Mouse (Mus musculus) olfactory bulb, adult 2 months (tissue): ENCODE data around the gene Olfr1424. TPM values are rescaled to one million over a fixed set of nuclear protein-coding genes. Genes with fewer than 3 reads are reported as not detected.

Experiments
- H3K27ac ChIP-seq: fragments of 200-500 bp; 2 replicates; pipeline ENCODE4 v1.5.1; 2012; ENCODE audit warnings: low read depth, low read length; ENCODE audit not compliant: insufficient read depth
- H3K4me1 ChIP-seq: fragments of 200-500 bp; 2 replicates; pipeline ENCODE4 v1.6.1; 2012; ENCODE audit warnings: low read length; ENCODE audit not compliant: control insufficient read depth, insufficient read depth
- H3K4me3 ChIP-seq: fragments of 200-500 bp; 2 replicates; pipeline ENCODE4 v1.5.1; 2012; ENCODE audit warnings: mild to moderate bottlenecking, low read depth, low read length, moderate library complexity; ENCODE audit not compliant: insufficient read depth
- CTCF ChIP-seq: fragments of 200-500 bp; IDR thresholded peaks from 2 replicates; pipeline ENCODE4 v1.5.1; 2012; ENCODE audit warnings: low read depth, mild to moderate bottlenecking, low read length, moderate library complexity; ENCODE audit not compliant: insufficient read depth
- POLR2A ChIP-seq: fragments of 200-500 bp; IDR thresholded peaks from 2 replicates; pipeline ENCODE4 v1.6.1; 2012; ENCODE audit warnings: mild to moderate bottlenecking, low read depth, low read length, moderate library complexity; ENCODE audit not compliant: insufficient read depth
- WGBS: fragments of 180-500 bp; shearing (Covaris S2); methylation state at CpG from one replicate; pipeline ENCODE4 v1.1.7; 2018; 5-methylcytosine and 5-hydroxymethylcytosine counted together
- polyA plus RNA-seq: library from polyadenylated mRNA; stranded (reverse); fragments of >200 nt; gene quantifications from 2 replicates; pipeline ENCODE4 v1.2.4, GENCODE M21; 2012; ENCODE audit warnings: low replicate concordance; ENCODE audit not compliant: missing spikeins, insufficient read depth, insufficient read length

Gene Olfr1424
- polyA plus RNA-seq, 1 experiment, result not detected

- no peak for TF ChIP-seq POLR2A
- TF ChIP-seq CTCF, result no peak
- Histone ChIP-seq H3K4me3 (no peak overlapping the region), H3K27ac (no peak overlapping the region), H3K4me1 (no peaks in the 10 kb centered on the region)
- 92% methylated on average over 3 of the region's 3 CpGs for WGBS
Observed at GRCm38 (mm10) chr19:12025333-12025732, 37.1 kb downstream of the Olfr1424 start.

DNA sequence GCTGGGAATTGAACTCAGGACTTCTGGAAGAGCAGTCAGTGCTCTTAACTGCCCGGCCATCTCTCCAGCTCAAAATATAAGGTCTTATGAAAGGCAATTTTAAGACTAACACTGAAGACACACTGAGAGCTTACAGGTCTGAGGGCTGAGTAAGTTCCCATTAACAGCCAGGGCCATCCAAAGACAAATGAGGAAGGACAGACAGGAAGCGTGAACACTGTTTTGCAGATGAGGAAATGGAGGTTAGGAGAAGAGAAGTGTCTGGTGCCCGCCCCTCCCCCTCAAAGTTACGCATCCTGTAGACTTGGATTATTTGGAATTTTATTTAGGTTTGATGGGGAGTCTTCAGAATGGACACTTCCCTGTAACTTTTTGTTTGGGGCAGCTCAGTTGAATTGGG, 38.3 kb downstream of the Olfr1424 start:
- WGBS, result 88% methylated on average over 4 of the region's 4 CpGs
- no peak overlapping the region for H3K4me3 ChIP-seq
- TF ChIP-seq POLR2A (no peak), CTCF (no peak)

GRCm38 (mm10) chr19:12016192-12016591, 46.3 kb downstream of the Olfr1424 start:
- Histone ChIP-seq H3K27ac (no peak overlapping the region), H3K4me1 (no peaks in the 10 kb centered on the region; the same call in 1 of the 2 replicates), H3K4me3 (no peak overlapping the region)
- TF ChIP-seq CTCF (no peak), POLR2A (no peak)
- 75% methylated on average over 4 of the region's 4 CpGs for WGBS

More for the DNA sequence above, 38.3 kb downstream of the Olfr1424 start:
- Histone ChIP-seq H3K4me1 (no peaks in the 10 kb centered on the region), H3K27ac (no peak overlapping the region)

DNA sequence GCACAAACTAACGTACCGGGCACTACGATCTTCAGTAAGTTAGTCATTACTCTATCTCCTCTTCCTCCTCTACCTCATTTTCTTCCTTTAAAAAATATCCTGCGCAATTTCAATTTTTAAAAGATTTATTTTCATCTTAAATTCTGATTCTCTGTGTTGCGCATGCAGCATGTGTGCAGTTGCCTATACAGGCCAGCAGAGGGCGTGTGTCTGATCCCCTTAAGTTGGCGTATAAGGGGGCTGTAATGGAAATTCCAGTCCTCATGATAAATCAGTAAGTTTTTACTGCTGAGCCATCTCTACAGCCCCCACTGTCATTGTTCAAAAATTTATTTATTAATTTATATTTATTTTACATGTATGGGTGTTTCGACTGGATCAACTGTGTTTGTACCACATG, 46.8 kb downstream of the Olfr1424 start:
- TF ChIP-seq CTCF (no peak), POLR2A (no peak)
- H3K4me1 ChIP-seq, result no peaks in the 10 kb centered on the region; the same call in 1 of the 2 replicates
- H3K27ac ChIP-seq, result no peak overlapping the region
- H3K4me3 ChIP-seq, result no peak overlapping the region
- 70% methylated on average over 8 of the region's 8 CpGs for WGBS

DNA sequence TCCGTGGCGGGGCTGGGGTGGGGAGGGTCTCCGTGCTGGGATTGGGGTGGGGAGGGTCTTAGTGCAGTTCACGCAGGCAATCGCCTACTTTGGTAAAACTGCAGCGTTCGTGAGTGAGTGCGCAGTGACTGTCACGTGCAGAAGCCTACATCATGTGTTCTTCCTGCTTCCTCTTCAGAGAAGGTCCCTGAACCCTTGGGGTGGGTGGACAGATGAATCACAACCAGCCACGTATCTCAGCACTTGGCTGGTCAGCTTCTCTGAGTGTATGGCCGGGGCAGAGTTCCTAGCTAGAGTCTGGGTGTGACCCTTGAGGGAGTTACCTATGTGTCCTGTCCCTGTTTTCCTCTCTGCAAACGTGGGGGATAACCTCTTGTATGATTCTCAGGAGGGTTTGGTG, 49.3 kb downstream of the Olfr1424 start:
- H3K4me3 ChIP-seq, result peak overlapping the region; percentile 10; the same call in 1 of the 2 replicates
- 3% methylated on average over 12 of the region's 12 CpGs for WGBS
- no peak overlapping the region for H3K27ac ChIP-seq
- TF ChIP-seq CTCF, result no peak
- no peak for TF ChIP-seq POLR2A
- no peaks in the 10 kb centered on the region; the same call in 1 of the 2 replicates for H3K4me1 ChIP-seq

DNA sequence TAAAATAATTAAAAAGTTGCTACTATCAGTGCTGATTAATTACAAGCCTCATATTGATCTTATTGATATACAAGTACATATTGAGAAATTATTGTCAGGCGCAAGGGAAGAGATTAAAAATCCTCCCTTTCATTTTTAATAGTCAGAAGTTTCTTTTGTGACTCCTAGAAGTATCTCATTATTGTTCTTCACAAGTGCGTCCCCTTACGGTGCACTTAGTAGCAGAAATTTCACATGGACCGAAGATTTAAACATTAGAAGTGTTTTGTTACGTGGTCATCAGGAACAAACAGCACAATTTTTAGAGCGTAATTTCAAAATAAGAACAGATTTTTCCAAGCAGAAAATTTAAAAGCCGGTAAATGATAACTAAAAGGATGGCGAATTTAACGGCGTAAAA, 49.9 kb downstream of the Olfr1424 start:
- H3K27ac ChIP-seq, result no peak overlapping the region
- under 1% methylated on average over 10 of the region's 10 CpGs for WGBS
- TF ChIP-seq CTCF (no peak), POLR2A (no peak)
- no peaks in the 10 kb centered on the region; the same call in 1 of the 2 replicates for H3K4me1 ChIP-seq
- peak overlapping the region; percentile 34; the same call in 1 of the 2 replicates for H3K4me3 ChIP-seq

DNA sequence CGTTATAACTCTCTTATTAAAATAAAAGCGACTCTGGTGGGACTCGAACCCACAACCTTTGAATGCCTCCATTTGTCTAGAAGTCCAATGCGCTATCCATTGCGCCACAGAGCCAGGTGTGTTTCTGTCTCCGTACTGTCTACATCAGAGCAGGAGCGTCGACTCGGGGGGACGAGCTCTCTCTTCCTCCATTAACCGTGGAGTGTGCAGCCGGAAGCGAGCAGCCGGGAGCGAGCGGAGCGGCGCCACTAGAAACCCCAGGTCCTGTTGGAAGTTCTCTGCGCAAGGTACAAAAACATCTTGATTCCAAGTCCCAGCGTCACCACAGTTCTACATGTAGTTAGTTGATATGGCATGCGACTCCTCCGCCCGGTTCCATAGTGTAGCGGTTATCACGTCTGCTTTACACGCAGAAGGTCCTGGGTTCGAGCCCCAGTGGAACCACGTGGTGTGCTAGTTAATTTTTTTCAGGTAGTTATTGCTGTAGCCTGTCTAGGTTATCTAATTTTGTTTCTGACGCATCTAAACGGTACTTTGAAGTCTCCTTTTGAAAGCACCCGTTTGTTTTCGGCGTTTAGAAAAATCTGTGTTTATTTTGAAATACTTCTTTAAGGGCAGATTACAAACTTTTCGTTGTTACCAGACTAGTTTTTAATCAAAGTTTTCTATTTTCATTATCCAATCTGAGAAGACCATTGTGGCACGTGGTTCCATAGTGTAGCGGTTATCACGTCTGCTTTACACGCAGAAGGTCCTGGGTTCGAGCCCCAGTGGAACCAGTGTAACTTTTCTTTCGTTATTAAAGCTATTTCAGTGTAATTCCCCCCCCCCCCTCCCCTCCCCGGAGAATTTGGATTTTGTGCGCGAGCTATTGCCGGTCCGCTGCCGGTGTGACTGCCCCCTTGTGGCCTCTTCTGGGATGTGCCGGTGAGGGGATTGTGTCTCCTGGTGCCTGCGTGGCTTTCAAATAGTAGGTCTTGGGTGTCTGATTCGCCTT, 50.6 kb downstream of the Olfr1424 start:
- Histone ChIP-seq H3K4me3 (peak overlapping the region; percentile 97), H3K27ac (0 out of 2 replicates have a peak overlapping the region, but pooled peaks have one; percentile 45), H3K4me1 (peaks cover 3% of the 10 kb centered on the region; the same call in 1 of the 2 replicates)
- peak; percentile 84 for TF ChIP-seq CTCF
- TF ChIP-seq POLR2A, result no peak
- WGBS, result under 1% methylated on average over 49 of the region's 49 CpGs

DNA sequence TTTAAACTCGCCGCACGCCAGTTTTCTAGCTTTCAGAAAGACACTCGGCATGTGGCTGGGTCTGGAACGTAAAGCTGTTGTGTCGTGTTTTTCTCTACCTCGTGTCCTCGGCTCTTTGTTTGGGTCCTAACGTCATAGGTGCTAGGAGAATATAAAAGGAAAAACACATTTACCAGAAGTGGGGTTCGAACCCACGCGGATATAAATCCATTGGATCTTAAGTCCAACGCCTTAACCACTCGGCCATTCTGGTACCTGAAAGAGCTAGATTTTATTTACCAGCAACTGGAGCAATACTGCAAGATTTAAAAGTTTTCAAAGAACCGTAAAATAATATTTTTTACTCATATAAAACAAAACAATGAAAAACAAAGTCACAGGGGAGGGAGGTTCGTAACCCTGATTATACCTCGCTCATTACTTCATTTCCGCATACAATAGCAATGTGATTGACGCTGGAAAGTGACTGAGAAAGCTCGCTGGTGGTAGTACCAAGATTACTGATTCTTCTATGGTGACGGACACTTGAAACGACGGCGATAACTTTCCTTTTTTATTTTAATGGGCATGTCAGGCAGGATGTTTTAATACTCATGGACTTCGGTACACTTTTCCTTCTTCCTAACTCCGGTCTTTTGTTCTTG, 51.4 kb downstream of the Olfr1424 start:
- Histone ChIP-seq H3K4me3 (peak overlapping the region; percentile 97), H3K4me1 (peaks cover 6% of the 10 kb centered on the region; the same call in 1 of the 2 replicates), H3K27ac (no peak overlapping the region)
- TF ChIP-seq CTCF (no peak), POLR2A (no peak)
- under 1% methylated on average over 26 of the region's 26 CpGs for WGBS
